Mouse (Mus musculus) retina, postnatal 7 days (tissue): ENCODE data around the gene Reg3g.
"Not testable (repeated sequence)": the region's sequence is repeated elsewhere in the genome, so short reads cannot be mapped to it uniquely, and the experiment has no call there.

Experiments used
- DNase-seq: peaks from one replicate; pipeline ENCODE4 v3.0.0-alpha.2; 2012; ENCODE audit warnings: low read depth, low spot score

Reg3g gene

DNA sequence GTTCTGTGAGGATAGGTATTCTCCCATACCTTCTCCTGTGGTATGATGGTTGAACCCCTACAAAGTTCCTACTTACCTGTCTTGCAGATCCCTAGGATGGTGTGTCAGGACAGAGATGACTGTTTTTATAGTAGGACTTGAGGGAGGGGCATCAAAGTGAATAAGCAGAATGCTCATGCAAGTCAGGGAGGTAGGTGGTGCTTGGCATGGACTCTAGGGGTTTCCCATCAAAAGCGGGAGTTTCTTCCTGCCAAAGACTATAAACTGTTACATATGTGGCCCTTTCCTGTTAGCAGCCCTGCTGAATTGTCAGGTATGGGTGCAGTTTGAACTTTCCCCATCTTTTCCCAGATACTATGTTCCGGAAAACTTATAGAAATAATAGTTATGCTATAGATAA, at the start of gene Reg3g:
Gene Reg3g, minus strand, starts transcription at position 101 of the 400 bp plus-strand sequence.
- DNase-seq, result no peak

DNA sequence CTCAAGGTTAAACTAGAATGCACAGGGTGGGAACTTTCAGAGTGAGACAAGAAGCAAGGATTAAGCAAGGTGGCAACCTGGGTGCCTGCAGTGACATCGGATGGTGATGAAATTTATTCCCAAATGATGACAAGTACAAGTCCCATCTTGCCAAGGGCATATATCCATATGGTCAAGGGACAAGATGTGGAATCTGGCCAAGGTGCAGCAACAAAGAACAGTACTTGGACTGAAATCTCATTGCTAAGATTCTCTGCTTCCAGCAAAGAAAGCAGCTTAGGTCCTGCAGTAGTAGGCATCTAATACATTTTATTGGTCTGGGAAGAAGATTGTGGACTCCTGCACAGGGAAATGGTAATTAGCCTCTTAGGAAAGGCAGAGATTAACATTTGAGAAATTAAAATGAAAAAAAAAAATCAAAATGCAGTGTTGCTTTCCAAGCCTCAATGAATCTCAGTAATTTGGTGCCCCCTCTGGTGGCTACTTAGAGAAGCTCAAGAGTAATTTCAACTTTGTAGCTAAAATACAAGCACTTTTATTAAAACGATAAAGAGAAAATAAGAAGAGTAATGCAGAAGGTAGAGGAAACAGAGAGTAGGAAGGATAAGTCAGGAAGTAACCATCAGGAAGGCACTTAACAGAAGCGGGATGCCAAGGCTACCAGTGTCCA, 47.2 kb upstream of the Reg3g start:
- no peak for DNase-seq

DNA sequence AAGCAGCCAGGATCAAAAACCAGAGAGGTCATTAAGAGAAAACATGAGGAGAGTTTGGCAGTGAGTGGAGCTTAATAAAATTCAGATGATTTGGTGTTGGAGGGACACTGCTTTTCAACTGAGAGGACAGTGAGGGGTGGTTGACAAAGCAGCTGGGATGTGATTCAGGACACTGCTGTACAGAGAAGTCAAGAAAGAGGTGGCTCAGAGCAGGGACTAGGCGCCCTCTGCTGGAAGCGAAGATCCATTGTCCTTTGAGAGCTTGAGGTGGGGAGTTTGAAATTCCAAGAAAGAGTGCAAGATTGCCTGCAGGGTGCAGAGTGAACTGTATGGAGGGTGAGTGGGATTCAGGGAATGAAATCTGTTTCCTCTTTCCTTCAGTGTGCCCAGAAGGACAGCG, 44.2 kb upstream of the Reg3g start:
- DNase-seq, result peak; percentile 20

DNA sequence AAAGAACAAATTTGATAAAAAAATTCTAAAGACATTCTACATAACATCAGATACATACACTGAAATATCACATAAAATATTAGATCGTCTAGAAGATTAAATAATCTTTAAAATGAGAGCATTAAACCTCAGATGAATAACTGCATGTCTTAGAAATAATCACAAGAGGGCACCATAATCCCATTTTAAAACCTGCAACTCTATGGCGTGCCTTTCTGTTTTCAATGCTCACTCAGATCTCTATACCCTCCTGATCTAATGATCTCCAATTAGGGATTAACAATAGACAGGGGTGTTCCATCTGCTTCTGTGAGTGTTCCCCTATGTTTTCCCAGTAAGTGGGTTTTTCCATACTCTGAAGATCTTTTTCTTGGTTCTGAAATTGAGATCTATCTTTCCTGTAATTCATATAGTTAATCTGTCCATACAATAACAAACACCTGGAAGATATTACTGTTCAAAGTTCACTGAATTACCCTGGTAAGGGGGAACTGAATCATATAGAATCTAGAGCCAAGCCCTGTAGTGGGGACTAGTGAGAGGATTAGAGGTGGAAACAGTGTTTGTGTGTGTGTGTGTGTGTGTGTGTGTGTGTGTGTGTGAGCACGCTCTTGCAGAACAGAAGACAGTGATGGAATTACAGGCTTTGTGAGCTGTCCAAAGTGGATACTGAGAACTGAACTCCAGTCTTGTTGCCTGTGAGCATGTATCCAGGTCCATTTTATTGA, 41.7 kb upstream of the Reg3g start:
- DNase-seq, result no peak

DNA sequence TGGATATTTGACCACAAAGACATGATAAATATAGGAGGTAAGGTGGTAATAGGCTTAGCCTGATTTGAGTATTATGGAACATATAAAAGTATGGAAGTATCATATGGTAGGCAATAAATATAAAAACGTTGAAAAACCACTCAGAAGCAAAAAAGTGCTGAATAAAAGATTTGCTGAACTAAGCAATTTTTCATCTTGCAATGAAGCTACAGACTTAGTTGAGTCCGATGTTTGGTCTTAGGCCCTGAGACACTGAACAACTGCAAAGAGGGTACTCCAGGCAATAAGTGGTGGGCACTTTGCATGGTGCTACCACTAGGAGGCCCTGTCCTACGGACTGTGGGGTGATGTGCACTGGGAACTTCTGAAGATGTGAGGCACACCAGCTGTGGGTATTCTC, 37.1 kb upstream of the Reg3g start:
- DNase-seq, result no peak

DNA sequence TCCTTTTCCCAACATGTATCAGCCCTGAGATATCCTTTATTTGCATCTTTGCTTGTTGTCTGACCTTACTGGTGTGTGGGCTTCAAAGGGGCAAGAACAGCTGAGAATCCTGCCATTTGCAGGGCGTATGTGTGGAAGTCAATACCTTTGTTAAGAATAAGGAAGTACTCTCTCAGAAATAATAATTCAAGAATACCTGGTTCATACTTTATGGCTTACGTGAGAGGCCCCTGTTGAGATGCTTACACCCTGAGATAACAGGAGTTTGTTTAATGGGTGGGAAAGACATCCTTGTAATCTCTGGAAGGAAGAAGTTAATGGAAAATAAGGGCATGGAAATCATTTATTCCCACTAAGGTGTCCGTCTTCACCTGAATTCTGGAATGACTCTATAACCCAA, 26.0 kb upstream of the Reg3g start:
- no peak for DNase-seq

DNA sequence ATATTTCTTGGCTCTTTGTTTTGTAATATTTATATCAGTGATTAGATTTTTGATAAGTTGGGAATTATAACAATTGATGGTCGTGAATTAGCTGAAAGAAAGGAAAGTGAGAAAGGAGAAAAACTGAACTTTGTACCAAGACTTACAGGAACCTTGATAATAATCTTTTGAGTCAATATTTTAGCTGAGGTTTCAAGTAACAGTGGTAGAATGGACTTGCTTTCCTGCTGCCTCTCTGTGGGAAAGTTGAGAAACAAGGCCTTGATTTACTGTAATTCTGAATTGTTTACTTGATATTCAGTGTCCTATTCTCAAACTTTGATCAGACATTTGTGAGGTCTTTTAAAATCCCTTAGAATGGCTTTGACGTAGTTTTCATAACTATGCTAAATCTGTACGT, 615 bp upstream of the Reg3g start:
- no peak for DNase-seq

DNA sequence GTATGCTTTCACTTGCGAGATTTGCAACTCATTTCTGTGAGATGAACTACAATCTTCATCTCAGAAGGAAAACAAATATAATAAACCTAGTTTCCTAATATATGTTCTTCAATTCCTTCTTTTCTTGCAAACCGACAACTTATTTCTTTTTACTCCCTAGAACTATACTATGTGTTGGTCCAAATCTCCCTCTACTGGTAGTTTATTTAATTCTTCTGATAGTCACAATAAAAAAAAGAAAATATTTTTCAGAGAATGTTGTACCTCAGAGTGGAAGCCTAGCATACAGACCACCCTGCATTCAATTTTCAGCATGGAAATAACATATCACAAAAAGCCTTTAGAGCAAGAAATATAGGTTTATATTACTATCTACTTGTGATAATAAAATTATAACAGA, 5.4 kb downstream of the Reg3g start:
- no peak for DNase-seq

DNA sequence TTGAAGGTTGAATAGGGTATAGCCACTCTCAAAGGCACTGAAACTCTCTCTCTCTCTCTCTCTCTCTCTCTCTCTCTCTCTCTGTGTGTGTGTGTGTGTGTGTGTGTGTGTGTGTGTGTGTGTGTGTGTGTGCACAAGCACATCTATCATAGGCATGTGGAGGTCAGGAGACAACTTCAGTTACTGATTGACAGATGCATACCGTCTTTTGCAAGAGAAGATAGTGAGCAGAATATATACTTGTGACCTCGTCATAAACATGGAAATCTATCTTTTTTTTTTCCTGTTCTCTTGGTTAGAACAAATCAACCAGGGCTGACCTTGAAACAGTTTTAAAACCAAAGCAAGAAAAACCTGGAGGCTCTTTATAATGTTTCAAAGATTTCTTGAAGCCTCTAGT, 6.3 kb downstream of the Reg3g start:
- no peak for DNase-seq

DNA sequence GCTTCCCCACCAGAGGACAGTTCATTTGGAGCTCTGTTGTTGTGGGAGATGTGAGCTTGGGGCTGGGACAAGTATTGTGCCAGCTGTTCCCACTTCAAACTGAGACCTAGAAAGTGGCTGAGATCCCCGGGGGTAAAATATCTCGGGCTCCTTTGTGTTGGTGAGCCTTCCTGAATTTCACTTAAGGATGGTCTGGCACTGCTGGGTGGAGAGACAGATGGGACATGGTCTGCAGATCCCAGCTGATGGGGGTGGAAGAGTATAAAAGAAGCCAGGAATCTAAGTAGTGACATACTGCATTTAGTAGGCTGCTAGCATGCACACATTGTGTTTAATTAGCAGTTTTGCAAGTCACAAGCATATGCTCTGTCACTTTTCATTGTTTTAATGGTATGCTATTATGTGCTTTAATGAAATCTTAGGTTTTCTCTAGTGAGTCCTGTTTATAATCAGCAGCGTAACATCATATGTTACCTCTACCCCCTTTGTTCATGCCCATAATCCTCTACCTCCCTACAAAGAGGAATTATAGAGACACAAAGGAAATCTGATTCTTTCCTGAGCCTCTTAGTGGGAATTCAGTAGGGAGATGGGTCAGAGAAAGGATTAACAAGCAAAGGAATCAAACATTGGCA, 8.4 kb downstream of the Reg3g start:
- DNase-seq, result no peak

DNA sequence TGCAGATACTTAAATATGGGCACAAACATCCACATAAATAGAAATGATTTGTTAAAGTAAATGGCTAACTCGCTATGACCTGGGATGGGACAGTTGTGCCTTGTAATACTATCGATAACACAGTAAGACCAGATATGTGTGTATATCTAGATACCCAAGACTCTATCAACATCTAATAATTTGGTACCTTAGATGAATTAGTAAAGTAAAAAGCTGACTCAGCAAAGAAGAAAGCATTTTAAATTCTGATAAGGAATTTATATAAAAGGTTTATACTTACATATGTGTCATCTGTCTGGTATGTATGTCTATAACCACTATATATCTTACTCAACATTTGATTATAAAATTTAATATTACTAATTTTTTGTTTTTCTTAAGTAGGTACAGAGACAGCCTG, 15.9 kb downstream of the Reg3g start:
- no peak for DNase-seq

DNA sequence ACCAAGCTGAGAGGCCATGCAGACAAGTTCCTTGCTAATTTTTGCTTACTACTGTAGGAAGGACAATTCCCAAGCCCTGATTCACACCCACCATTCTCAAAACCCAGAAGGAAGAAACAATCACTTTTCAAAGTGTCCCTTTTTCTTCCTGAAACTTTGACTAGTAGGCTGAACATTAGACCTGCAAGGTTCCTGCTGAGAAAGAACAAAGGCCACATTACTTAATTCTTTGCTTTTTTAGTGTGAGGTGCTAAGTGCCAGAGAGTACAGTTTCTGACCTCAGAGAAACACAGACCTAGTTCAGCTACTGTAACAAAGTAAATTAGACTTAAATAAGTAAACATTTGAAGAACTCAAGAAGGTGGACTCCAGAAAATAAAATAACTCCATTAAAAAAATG, 20.3 kb downstream of the Reg3g start:
- DNase-seq, result no peak

DNA sequence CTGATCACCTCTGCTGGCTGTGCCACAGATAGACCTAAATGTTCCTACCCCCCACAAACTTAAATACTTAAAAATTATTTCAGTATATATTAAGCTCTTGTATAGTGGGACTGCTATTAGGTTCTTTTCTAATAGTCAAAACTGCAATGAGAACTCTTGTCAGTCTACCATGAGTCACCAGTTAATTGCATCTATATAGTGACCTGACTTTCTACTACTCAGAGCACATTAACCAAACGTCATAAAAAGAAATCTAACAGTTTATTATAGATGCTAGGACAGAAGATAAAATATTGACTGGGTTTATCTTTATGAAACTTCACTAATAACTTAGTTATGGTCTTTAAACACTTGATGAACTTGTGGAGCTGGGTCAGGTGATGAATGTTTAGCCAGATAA, 21.5 kb downstream of the Reg3g start:
- no peak for DNase-seq

DNA sequence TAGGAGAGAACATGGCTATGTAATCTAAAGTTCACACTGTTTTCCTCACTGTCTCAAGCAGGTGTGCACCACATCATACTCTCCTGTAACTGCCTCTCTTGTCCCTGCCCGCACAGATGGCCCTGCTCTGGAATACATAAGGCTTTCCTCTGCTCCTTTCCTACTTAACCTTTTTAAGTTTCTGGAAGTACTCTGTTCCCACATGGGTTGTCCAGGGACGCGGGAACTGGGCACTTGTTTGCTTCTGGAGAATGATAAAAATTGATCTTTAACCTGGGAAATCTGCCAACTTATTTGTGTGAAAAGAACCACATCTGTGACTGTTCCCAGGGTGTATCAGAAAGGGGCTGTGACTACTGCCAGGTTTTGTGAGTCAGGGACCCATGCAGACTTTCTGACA, 43.2 kb downstream of the Reg3g start:
- DNase-seq, result no peak

DNA sequence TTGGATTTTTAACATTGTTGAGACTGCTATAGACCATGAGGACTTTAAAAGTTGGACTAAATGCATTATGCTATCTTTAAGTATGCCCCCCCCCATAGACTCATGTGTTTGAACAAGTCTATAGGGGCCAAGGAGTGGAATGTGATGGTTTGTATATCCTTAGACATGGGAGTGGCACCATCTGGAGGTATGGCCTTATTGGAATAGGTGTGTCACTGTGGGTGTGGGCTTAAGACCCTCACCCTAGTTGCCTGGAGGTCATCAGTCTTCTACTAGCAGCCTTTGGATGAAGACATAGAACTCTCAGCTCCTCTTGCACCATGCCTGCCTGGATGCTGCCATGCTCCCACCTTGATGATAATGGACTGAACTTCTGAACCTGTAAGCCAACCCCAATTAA, 46.3 kb downstream of the Reg3g start, which contains the start of gene Reg1:
Gene Reg1, plus strand, starts transcription at position 301 of the 400 bp plus-strand sequence.
- not testable (repeated sequence) for DNase-seq
